Mouse (Mus musculus): Measurements from ENCODE around the gene Igfbp4.

DNA sequence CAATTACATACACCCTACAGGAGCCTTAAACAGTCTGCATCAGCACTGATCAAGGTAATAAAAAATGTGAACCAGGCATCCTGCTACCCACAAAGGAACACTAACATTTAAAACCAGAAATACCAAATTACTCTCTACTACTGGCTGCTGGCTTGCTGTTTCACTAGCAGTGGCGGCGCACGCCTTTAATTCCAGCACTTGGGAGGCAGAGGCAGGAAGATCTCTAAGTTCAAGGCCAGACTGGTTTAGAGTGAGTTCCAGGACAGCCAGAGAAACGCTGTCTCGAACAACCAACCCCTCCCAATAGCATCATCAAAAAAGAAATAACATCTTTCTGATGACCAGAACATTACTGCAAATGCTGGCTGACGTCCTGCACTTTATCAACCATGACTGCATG, 21.2 kb upstream of the Igfbp4 start:
- TF ChIP-seq CTCF (IDR thresholded peaks at IDR 0.05; ENCODE audit: low read depth, low read length) (no peak), POLR2A (IDR thresholded peaks at IDR 0.05; ENCODE audit: borderline replicate concordance, low read depth, low read length) (no peak)
